Mouse (Mus musculus): ENCODE measurements around the gene Spata21.
"Not testable (repeated sequence)": the region's sequence is repeated elsewhere in the genome, so short reads cannot be mapped to it uniquely, and the experiment has no call there.

Spata21 gene

DNA sequence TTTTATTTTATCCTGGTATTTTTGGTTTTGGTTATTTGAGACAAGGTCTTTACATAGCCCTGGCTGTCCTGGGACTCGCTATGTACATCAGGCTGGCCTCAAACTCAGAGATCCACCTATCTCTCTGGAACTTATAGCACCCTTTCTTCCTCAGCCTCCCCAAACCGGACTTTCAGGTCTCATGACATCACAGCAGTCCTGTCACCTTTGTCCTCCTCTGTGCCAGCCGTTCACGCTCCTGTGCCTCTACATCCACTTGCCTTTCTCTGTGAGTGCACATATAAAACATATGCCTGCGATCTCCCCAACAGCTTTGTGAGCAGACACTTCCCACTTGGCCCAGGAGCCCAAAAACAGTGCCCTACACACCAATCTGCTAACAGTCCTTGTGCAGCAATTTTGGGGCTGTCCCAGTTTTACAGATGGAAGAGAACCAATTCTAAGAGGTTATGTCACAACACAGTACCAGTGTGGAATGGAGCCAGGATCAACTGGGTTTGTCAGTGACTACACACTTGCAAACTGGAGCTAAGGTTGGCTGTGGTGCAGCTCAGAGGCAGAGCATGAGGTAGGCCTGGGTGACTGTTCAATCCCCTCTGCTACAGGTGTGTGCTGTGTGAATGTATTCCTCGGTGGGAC lies 42.7 kb downstream of the Spata21 start:
- DNase-seq (ENCODE audit: low spot score), result peak; percentile 98

DNA sequence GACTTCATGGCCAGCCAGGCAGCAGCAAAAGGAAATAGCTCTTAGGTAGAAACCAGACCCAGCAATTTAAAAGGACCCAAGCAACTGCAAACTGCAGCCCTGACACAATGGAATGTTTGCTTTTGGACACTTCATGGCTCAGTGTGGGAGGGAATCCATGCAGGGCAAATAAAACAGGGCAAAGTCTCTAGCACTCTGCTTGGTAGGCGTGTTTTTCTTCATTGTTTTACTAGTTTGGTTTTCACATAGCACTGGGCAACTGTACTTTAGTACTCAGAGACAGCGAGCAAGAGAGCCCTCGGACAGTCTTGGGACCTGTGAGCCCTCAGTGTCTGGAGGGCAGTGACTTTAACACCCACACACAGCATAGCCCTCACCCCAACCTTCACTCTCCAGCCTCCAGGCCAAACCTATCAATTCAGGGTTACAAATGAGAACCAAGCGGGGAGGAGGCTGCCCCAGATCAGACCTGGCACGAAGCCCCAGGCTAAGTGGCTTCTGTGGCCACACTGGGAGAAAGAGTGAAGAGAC lies 43.5 kb downstream of the Spata21 start:
- no peak for DNase-seq (ENCODE audit: low spot score)

DNA sequence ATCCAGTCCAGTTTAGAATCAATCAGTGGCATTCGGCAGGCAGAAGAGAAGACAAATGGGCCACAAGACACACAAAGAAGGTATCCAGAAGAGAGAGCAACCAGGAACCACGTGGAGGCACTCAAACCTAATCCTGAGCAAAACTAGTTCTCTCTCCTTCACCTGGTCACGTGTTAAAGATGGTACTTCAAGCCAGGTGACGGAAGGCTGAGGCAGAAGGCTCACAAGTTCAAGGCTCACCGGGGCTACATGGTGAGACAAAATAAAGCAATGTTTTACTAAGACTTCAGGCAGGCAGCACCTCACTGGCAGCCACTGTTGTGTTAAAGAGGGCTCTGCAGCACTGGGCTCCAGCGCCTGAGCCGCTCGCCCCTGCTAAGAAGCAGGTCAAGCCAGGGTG lies 44.1 kb downstream of the Spata21 start:
- DNase-seq (ENCODE audit: low spot score), result no peak

DNA sequence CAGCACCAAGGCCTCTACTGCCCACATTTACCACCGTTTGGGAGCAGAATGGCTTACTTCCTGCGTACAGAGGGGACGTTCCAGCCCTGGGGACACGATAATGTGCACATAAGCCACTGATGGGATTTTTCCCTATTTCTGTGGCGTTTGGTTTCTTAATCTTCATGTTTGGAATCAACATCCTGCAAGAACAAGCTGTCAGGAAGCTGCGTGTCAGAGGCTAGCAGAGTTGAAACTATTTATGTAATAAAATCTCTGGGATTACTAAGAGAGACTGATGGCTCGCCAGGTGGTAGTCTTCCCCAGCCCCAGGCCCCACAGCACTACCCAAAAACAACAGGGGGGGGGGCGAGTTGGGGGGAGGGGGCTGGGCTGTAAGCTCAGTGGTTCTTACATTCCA lies 45.1 kb downstream of the Spata21 start:
- no peak for DNase-seq (ENCODE audit: low spot score)

DNA sequence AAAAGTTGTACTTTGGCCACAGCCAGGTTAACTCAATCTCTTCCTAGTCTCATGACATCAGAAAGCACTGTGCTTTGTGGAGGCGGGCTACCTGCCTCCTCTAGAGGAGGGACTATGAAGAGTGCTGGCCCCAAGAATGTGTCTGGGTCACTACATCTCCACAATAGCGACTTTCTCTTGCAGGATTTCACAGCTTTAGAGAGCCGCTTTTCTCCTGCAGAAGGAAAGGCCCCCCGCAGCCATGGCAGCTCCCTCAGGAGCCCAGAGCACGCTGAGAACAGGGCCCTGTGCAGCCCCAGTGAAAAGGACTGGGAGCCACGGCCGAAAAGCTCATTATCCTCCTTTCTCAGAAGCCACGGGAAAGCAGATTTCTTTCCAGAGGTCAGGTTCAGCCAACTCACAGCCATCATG lies 45.9 kb downstream of the Spata21 start:
- no peak for DNase-seq (ENCODE audit: low spot score)

DNA sequence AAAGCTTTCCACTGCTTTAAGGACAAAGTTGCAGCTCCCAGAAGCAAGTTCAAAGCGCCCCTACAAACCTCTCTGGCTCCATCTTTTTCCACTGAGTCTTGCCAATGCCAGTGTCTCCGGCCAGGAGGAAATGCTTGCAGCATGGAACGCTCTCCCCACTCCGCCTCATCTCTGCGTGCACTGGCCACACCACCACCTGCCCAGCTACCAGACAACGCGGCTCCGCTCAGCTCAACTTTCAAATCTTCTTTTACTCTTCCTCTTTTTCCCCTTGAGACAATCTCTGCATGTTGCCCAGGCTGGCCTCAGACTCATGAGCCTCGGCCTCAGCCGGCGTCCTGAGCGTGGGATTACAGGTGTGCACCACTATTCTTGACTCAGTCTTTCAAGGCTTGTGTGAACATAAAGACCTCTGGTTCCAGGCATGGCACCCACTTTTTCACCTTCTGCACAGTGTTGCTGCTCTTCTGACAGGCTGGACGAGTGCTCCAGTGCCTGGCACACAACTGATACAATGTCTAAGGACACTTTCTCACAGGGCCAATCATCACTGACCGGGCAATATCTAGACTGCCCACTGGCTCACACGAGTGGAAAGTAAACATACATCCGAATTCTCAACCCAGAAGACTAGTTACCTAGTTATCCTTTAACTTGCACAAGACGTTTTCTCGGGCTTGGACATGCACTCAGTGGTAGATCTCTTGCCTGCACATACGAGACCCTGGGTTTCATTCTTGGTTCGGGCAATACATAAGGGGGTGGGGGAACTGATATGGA lies 46.8 kb downstream of the Spata21 start:
- DNase-seq (ENCODE audit: low spot score), result no peak

DNA sequence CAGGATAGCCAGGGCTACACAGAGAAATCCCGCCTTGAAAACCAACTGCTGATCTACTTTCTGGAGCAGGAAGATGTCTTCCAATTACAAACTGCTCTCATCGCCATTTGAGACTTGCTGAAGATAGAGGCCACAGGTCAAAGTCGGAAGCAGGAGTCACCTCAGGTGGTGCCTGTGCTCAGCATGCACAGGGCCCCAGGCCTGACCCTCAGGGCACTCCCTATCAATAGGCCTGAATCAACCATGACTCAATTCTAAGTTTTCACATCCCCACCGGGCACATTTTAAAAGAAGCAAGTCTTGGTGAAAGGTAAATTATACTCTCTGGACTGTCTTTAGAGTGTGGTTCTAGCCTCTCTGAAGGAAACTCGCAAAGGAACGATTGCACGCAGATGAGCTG lies 48.0 kb downstream of the Spata21 start:
- no peak for DNase-seq (ENCODE audit: low spot score)

DNA sequence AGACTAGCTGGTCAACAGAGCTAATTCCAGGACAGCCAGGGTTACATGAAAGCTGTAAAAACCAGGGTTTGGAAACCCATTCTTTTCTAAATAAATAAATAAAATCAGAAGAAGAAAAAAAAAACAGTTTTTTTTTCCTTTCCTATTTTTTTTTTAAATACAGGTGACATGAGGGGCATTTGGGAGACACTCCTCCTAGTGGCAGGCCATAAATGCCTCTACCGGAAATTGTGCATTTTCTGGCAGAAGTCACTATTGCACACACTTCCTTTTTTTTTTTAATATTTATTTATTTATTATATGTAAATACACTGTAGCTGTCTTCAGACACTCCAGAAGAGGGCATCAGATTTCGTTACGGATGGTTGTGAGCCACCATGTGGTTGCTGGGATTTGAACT lies 49.6 kb downstream of the Spata21 start:
- DNase-seq (ENCODE audit: low spot score), result not testable (repeated sequence)

DNA sequence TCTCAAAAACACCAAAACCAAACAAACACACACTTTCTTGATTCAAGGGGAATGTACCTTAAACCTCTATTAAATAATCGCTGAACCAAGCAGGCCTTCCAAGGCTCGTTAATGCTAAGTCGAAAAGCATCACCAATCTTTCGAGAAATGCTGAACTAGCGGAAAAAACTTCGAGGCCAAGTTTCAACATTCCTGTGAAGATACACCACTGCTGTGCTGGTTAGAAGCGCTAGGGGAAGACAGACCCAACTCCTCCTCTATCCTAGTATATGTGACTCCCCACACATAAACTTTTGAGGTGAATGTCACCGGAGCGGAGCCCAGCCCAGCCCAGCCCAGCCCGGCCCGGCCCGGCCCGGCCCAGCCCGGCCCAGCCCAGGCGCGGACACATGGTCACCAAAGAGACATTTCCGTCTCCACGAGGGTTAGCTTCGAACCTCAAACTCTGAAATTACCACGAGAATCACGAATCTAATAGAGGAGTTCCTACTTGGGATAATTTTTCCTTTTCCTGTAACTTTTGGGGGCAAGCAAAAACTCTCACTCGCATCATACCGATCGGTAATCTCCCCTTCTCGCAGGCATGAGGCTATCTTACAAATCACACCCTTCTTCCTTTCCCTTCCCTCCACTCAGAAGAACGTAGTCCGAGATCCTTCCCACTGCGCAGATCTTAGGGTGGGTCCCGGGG lies 50.4 kb downstream of the Spata21 start:
- DNase-seq (ENCODE audit: low spot score), result peak; percentile 61

DNA sequence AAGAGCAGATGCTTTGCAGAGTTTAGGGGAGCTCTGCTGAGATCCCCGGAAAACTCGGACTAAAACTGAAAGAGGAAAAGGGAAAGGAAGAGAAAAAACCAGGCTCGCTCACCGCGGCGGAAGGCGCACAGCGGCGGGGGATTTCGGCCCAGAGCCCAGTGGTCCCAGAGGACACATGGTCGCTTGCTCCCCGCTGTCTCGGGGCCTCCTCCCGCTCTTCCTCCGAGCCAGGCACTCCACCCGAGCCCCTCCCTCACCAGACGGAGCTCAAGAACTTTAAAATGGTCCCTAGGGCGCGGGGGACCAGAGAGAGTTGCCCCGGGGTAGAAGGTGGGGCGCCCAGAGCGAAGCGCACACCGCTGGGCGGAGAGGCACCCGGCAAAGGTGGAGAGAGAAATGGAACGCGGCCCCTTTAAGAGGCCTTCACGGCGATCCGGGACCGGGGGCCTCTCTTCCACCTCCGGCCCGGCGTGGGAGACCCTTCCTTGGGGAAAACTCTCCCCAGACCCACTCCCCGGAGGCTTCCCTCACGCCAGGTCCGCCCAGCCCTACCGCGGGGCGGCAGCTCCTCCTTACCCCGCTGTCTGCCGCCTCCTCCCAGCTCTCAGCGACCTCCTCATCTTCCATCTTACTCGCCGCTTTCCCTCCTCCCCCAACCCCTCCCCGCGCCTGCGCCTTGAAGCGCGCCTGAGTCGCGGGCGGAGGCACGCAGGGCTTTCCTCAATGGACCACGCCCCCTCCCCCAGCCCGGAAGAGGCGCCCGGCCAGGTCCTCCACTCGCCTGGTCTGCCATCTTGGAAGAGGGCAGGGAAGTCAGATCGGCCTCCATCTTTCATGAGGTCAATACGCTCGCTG lies 51.2 kb downstream of the Spata21 start, which contains the start of gene Szrd1:
Gene Szrd1, minus strand, starts transcription at position 660 of the 855 bp plus-strand sequence.
- peak; percentile 98 for DNase-seq (ENCODE audit: low spot score)

DNA sequence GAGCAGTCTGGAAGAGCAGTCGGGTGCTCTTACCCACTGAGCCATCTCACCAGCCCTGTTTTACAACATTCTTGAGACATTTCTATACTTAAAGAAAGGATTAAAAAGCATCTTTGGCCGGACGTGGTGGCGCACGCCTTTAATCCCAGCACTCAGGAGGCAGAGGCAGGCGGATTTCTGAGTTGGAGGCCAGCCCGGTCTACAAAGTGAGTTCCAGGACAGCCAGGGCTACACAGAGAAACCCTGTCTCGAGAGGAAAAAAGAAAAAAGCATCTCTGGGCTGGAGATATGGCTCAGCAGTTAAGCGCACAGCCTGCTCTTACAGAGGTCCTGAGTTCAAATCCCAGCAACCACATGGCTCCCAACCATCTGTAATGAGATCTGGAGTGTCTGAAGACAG lies 52.2 kb downstream of the Spata21 start:
- DNase-seq (ENCODE audit: low spot score), result not testable (repeated sequence)

DNA sequence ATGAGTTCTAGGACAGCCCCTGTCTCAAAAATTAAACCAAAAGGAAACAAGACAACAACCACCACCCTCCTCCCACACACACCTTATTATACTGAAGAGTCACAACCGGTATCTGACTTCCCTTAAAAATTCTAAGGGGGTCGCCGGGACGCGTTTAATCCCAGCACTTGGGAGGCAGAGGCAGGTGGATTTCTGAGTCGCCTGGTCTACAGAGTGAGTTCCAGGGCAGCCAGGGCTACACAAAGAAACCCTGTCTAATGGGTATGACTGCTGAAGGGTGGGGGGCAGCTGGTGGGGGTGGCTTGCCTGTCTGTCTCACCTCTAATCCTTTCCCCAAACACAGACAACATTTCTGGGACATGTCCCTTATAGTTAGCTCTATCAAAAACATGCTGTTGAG lies 52.8 kb downstream of the Spata21 start:
- DNase-seq (ENCODE audit: low spot score), result no peak

DNA sequence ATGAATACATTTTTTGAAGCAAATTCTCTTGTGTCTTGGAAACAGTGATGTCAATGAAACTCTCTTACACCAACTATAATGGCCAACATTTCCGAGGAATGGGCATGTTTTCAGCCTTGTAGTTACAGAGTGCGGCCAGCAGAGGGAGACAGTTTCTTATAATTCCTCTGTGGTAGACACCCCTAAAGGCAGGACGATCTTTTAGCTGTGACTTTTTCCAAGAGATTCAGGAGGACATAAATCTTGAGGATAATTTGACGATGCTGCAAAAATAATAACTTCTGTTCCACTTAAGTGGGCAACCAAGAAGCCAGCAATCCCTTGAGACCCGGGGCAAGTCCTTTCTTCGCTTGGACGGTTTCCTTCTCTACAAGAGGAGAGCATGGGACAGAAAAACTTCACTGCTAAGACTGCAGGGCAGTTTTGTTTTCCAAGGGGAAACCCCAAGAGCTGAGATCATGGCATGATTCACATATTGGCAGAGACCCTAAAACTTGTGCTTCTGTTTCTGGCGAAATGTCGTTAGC lies 54.2 kb downstream of the Spata21 start:
- DNase-seq (ENCODE audit: low spot score), result peak; percentile 87

DNA sequence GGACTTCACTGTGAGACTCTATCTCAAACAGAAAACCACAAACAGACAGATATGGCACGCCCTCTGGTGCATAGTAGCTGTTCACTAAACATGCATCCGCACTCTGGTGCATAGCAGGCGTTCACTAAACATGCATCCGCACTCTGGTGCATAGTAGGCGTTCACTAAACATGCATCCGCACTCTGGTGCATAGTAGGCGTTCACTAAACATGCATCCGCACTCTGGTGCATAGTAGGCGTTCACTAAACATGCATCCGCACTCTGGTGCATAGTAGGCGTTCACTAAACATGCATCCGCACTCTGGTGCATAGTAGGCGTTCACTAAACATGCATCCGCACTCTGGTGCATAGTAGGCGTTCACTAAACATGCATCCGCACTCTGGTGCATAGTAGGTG lies 57.0 kb downstream of the Spata21 start:
- DNase-seq (ENCODE audit: low spot score), result not testable (repeated sequence)

DNA sequence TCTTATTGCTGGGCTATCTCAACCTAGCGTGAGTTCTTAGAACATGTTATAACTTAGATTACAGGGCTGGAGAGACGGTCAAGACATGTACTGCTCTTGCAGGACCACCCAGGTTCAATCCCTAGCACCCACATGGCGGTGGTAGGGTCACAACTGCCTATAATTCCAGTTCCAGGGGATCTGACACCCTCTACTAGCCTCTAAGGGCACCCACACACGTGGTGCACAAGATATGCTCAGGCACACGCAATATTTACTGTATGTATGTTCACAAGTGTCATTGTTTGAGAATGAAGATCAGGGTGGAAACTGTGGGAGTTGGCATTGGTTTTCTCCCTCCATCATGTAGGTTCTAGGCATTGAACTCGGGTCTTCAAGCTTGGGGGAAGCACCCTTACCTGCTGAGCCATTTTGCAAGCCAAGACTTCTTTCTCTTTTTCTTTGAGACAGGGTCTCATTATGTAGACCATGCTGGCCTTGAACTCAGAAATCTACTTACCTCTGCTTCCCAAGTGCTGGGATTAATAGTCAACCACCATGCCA lies 58.4 kb downstream of the Spata21 start:
- DNase-seq (ENCODE audit: low spot score), result no peak

DNA sequence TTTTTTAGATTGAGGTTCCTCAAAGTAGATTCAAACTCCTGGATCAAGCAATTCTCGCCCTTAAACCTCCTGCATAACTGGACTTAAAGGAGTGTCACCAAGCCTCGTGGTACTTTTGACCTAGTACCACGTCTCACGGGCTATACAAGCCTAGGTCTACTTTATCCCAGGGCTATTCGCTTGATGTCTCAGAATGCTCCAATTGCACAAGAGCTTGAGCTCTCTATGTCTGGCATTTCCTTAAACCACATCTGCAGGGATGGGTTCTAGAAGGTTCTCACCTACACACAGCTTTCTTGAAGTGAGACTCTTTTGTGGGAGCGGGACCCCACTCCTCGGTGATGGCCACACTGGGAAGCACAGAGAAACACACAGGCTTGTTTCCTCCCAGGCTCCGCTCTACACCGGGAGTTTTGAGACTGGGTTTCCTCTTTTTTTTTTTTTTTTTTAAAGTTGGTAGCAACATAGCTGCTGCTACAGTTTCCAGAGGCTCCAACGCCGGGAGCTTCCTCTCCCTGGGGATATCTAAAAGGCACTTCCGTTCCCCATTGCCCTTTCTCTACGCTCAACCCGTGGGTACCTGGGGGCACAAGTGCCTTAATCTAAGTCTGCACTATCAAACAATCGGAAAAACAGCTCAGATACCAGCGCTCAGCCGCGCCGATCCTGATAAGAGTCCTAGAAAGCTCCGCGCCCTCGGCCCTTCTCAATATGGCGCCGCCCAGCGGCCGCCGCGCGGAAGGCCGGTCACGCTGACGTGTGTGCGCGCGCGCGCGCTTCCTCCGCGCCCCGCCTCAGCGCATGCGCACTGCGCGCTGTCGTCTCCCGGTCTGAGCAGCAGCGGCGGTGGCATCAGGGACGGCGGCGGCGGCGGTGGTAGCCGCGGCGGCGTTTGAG lies 59.2 kb downstream of the Spata21 start, which contains the start of gene Fbxo42:
Gene Fbxo42, plus strand, starts transcription at position 802 of the 897 bp plus-strand sequence.
- DNase-seq (ENCODE audit: low spot score), result peak; percentile 91

DNA sequence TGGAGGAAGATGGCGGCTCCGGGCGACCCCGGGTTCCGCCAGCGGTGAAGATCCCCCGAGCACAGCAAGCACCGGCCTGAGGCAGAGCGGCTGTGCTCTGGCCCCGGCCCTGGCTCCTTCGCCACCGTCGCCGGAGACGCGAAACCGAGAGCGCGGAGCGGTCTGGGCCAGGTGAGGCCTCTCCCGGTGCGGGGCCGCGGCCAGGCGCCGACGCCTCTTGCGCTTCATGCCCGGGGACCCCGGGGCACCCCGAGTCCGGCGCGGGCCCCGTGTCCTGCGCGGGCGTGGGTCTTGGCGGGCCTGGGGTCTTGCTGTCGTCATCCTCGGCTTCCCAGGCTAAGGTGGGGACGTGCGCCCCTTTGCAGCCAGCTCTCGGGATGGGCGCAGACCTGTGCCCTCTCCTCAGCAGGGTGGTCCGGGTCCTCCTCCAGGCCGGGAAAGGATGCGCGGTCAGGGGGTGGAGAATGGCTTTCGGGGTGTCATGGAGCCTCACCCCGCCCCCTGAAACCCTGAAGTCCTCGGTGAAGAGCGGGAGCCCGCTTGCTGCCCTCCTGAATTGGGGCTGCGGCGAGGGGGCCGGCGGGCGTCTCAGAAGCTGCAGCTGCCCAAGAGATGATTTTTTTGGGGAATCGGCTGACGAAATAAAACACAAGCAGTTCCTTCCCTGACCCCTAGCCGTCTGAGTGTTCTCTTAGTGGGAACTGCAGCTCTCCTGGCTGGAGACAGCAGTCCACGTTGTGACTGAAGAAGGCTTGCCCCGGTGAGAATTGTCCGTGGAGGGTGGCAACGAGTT lies 60.1 kb downstream of the Spata21 start:
- peak; percentile 59 for DNase-seq (ENCODE audit: low spot score)

DNA sequence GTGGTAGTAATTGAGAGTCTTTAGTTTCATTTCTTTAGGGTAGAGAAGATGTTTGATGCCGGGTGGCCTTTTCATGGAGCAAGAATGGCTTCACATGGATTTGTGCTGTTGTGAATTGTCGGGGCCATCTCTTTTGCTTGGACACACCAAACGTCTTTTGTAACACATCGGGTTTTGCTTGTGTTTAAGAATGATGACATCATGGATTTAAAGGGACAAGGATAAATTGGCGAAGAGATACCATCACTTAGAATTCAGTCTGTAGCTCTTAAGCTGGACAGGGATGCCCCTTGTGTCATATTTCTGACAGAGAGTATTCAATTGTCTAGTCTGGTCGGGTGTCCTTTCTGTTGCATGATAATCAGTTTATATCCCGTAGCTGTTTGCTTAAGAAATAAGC lies 61.0 kb downstream of the Spata21 start:
- peak; percentile 41 for DNase-seq (ENCODE audit: low spot score)

DNA sequence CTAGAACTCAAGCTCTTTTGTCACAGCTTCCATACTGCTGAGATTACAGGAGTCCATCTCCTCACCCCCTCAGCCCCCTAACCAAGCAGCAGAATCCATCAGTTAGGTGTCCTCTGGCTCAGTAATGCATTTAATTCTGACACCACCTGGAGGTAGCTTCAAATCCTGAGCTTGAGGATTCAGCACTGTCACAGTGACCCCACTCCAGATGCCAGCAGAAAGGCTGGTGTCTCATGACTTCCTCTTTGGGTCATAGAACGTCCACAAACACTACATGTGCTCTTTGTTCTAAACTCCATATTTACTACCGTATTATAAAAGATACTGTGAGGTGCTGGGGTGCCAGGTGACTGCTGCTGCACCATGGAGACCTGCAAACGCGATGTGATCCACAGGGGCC lies 69.4 kb downstream of the Spata21 start:
- DNase-seq (ENCODE audit: low spot score), result no peak
